Mouse (Mus musculus): ENCODE results near the gene Susd1. TPM values are rescaled to one million over a fixed set of nuclear protein-coding genes. Genes with fewer than 3 reads are reported as not detected.
A peak's percentile ranks its signal among the peaks of the same experiment; 100 is the strongest.

The Susd1 gene
- polyA plus RNA-seq, 1 experiment from 2014 or later, result 1.3 TPM

- no peak overlapping the region for H3K27ac ChIP-seq
- H3K9me3 ChIP-seq (replicated peaks), result no peaks in the 10 kb centered on the region; the same call in 1 of the 2 replicates
- H3K36me3 ChIP-seq, result no peaks in the 10 kb centered on the region
- H3K9ac ChIP-seq, result no peak overlapping the region
- H3K4me3 ChIP-seq, result no peak overlapping the region
- H3K4me1 ChIP-seq, result no peaks in the 10 kb centered on the region
- 91% methylated on average over 3 of the region's 3 CpGs for WGBS
- ATAC-seq (ENCODE audit: low FRiP score), result no peak
- no peak overlapping the region for H3K4me2 ChIP-seq (replicated peaks)
- no peaks in the 10 kb centered on the region for H3K27me3 ChIP-seq
These were observed 12.5 kb upstream of the Susd1 start for GRCm38 (mm10) chr4:59450906-59451305.

GRCm38 (mm10) chr4:59450234-59450854 lies 11.9 kb upstream of the Susd1 start:
- Histone ChIP-seq H3K9me3 (replicated peaks) (no peaks in the 10 kb centered on the region; the same call in 1 of the 2 replicates), H3K27me3 (no peaks in the 10 kb centered on the region), H3K4me2 (replicated peaks) (no peak overlapping the region), H3K27ac (no peak overlapping the region), H3K4me1 (no peaks in the 10 kb centered on the region), H3K4me3 (no peak overlapping the region), H3K9ac (no peak overlapping the region), H3K36me3 (no peaks in the 10 kb centered on the region)
- ATAC-seq (ENCODE audit: low FRiP score), result no peak
- WGBS, result 87% methylated on average over 6 of the region's 6 CpGs

GRCm38 (mm10) chr4:59447296-59447695 lies 8.9 kb upstream of the Susd1 start:
- Histone ChIP-seq H3K9me3 (replicated peaks) (no peaks in the 10 kb centered on the region; the same call in 1 of the 2 replicates), H3K4me3 (no peak overlapping the region), H3K27me3 (no peaks in the 10 kb centered on the region), H3K4me2 (replicated peaks) (no peak overlapping the region), H3K9ac (no peak overlapping the region), H3K4me1 (no peaks in the 10 kb centered on the region), H3K27ac (no peak overlapping the region), H3K36me3 (no peaks in the 10 kb centered on the region)
- WGBS, result 65% methylated on average over 1 of the region's 1 CpGs
- ATAC-seq (ENCODE audit: low FRiP score), result no peak

- Histone ChIP-seq H3K4me1 (no peaks in the 10 kb centered on the region), H3K9me3 (replicated peaks) (no peaks in the 10 kb centered on the region; the same call in 1 of the 2 replicates), H3K27me3 (peaks cover 2% of the 10 kb centered on the region; the same call in 1 of the 2 replicates), H3K4me3 (no peak overlapping the region), H3K36me3 (no peaks in the 10 kb centered on the region), H3K4me2 (replicated peaks) (no peak overlapping the region), H3K9ac (no peak overlapping the region), H3K27ac (no peak overlapping the region)
- WGBS, result 68% methylated on average over 6 of the region's 6 CpGs
- no peak for ATAC-seq (ENCODE audit: low FRiP score)
These were observed 7.1 kb upstream of the Susd1 start for GRCm38 (mm10) chr4:59445516-59445915.

GRCm38 (mm10) chr4:59444994-59445393 lies 6.6 kb upstream of the Susd1 start:
- Histone ChIP-seq H3K9me3 (replicated peaks) (no peaks in the 10 kb centered on the region; the same call in 1 of the 2 replicates), H3K4me3 (no peak overlapping the region), H3K9ac (no peak overlapping the region), H3K4me1 (no peaks in the 10 kb centered on the region), H3K27ac (no peak overlapping the region), H3K4me2 (replicated peaks) (no peak overlapping the region), H3K36me3 (no peaks in the 10 kb centered on the region), H3K27me3 (peaks cover 8% of the 10 kb centered on the region; the same call in 1 of the 2 replicates)
- no peak for ATAC-seq (ENCODE audit: low FRiP score)
- WGBS, result 76% methylated on average over 3 of the region's 3 CpGs

GRCm38 (mm10) chr4:59444085-59444484 lies 5.7 kb upstream of the Susd1 start:
- Histone ChIP-seq H3K27ac (no peak overlapping the region), H3K4me1 (no peaks in the 10 kb centered on the region), H3K36me3 (no peaks in the 10 kb centered on the region), H3K9ac (no peak overlapping the region), H3K9me3 (replicated peaks) (no peaks in the 10 kb centered on the region; the same call in 1 of the 2 replicates), H3K27me3 (peaks cover 15% of the 10 kb centered on the region), H3K4me2 (replicated peaks) (no peak overlapping the region), H3K4me3 (no peak overlapping the region)
- 72% methylated on average over 4 of the region's 4 CpGs for WGBS
- ATAC-seq (ENCODE audit: low FRiP score), result no peak

GRCm38 (mm10) chr4:59441265-59441664 lies 2.8 kb upstream of the Susd1 start:
- Histone ChIP-seq H3K9me3 (replicated peaks) (no peaks in the 10 kb centered on the region), H3K9ac (no peak overlapping the region), H3K4me1 (0 out of 2 replicates have a peak, but pooled peaks cover 4% of the 10 kb centered on the region), H3K27ac (no peak overlapping the region), H3K27me3 (peaks cover 41% of the 10 kb centered on the region), H3K36me3 (no peaks in the 10 kb centered on the region), H3K4me3 (no peak overlapping the region), H3K4me2 (replicated peaks) (no peak overlapping the region)
- WGBS, result 90% methylated on average over 1 of the region's 1 CpGs
- no peak for ATAC-seq (ENCODE audit: low FRiP score)

GRCm38 (mm10) chr4:59439960-59440359 lies 1.5 kb upstream of the Susd1 start:
- WGBS, result 47% methylated on average over 2 of the region's 2 CpGs
- H3K27me3 ChIP-seq, result peaks cover 42% of the 10 kb centered on the region

GRCm38 (mm10) chr4:59439041-59439440 lies 608 bp upstream of the Susd1 start:
- peak overlapping the region; percentile 74; the same call in 1 of the 2 replicates for H3K4me3 ChIP-seq
- no peak for ATAC-seq (ENCODE audit: low FRiP score)

More at GRCm38 (mm10) chr4:59439960-59440359, 1.5 kb upstream of the Susd1 start:
- Histone ChIP-seq H3K27ac (no peak overlapping the region), H3K9ac (no peak overlapping the region), H3K9me3 (replicated peaks) (no peaks in the 10 kb centered on the region), H3K4me2 (replicated peaks) (no peak overlapping the region), H3K4me3 (no peak overlapping the region), H3K4me1 (0 out of 2 replicates have a peak, but pooled peaks cover 4% of the 10 kb centered on the region), H3K36me3 (no peaks in the 10 kb centered on the region)
- ATAC-seq (ENCODE audit: low FRiP score), result no peak

GRCm38 (mm10) chr4:59435951-59436350 lies 2.5 kb downstream of the Susd1 start:
- H3K9ac ChIP-seq, result no peak overlapping the region
- H3K27ac ChIP-seq, result no peak overlapping the region
- 0 out of 2 replicates have a peak, but pooled peaks cover 4% of the 10 kb centered on the region for H3K4me1 ChIP-seq
- no peak for ATAC-seq (ENCODE audit: low FRiP score)
- no peak overlapping the region for H3K4me2 ChIP-seq (replicated peaks)
- no peaks in the 10 kb centered on the region for H3K9me3 ChIP-seq (replicated peaks)
- peaks cover 42% of the 10 kb centered on the region for H3K27me3 ChIP-seq
- H3K36me3 ChIP-seq, result no peaks in the 10 kb centered on the region
- 91% methylated on average over 4 of the region's 4 CpGs for WGBS
- H3K4me3 ChIP-seq, result no peak overlapping the region

More at GRCm38 (mm10) chr4:59439041-59439440, 608 bp upstream of the Susd1 start:
- H3K27ac ChIP-seq, result no peak overlapping the region
- no peaks in the 10 kb centered on the region for H3K36me3 ChIP-seq
- H3K4me1 ChIP-seq, result 0 out of 2 replicates have a peak, but pooled peaks cover 4% of the 10 kb centered on the region
- no peak overlapping the region for H3K9ac ChIP-seq
- H3K4me2 ChIP-seq (replicated peaks), result peak overlapping the region; percentile 100; the same call in 1 of the 2 replicates
- WGBS, result 31% methylated on average over 5 of the region's 5 CpGs
- no peaks in the 10 kb centered on the region for H3K9me3 ChIP-seq (replicated peaks)
- peaks cover 42% of the 10 kb centered on the region for H3K27me3 ChIP-seq

GRCm38 (mm10) chr4:59434039-59434438 lies 4.4 kb downstream of the Susd1 start:
- Histone ChIP-seq H3K4me1 (0 out of 2 replicates have a peak, but pooled peaks cover 4% of the 10 kb centered on the region), H3K4me2 (replicated peaks) (no peak overlapping the region), H3K4me3 (no peak overlapping the region), H3K9me3 (replicated peaks) (no peaks in the 10 kb centered on the region), H3K36me3 (no peaks in the 10 kb centered on the region), H3K9ac (no peak overlapping the region), H3K27ac (no peak overlapping the region), H3K27me3 (peaks cover 26% of the 10 kb centered on the region)
- ATAC-seq (ENCODE audit: low FRiP score), result no peak
- WGBS, result 74% methylated on average over 3 of the region's 3 CpGs

- ATAC-seq (ENCODE audit: low FRiP score), result no peak
- Histone ChIP-seq H3K4me3 (no peak overlapping the region), H3K27me3 (no peaks in the 10 kb centered on the region; the same call in 1 of the 2 replicates), H3K36me3 (no peaks in the 10 kb centered on the region), H3K4me2 (replicated peaks) (no peak overlapping the region), H3K9me3 (replicated peaks) (no peaks in the 10 kb centered on the region), H3K9ac (no peak overlapping the region), H3K27ac (no peak overlapping the region), H3K4me1 (no peaks in the 10 kb centered on the region)
- WGBS, result 90% methylated on average over 6 of the region's 6 CpGs
These were observed 9.3 kb downstream of the Susd1 start for GRCm38 (mm10) chr4:59429128-59429527.

- ATAC-seq (ENCODE audit: low FRiP score), result no peak
These were observed 12.0 kb downstream of the Susd1 start for GRCm38 (mm10) chr4:59426429-59426828.

More at GRCm38 (mm10) chr4:59426429-59426828, 12.0 kb downstream of the Susd1 start:
- Histone ChIP-seq H3K4me1 (peaks cover 7% of the 10 kb centered on the region; the same call in 1 of the 2 replicates), H3K9me3 (replicated peaks) (no peaks in the 10 kb centered on the region), H3K4me3 (no peak overlapping the region), H3K9ac (no peak overlapping the region), H3K36me3 (no peaks in the 10 kb centered on the region), H3K27me3 (no peaks in the 10 kb centered on the region), H3K4me2 (replicated peaks) (no peak overlapping the region), H3K27ac (no peak overlapping the region)
- WGBS, result 86% methylated on average over 5 of the region's 5 CpGs

Measured in hindbrain, embryonic 12.5 days (tissue).